Mouse (Mus musculus) hindbrain, embryonic 10.5 days (tissue): ENCODE measurements around the gene Elane. TPM values are rescaled to one million over a fixed set of nuclear protein-coding genes. Genes with fewer than 3 reads are reported as not detected.

Experiments used
- DNase-seq: peaks from one replicate; pipeline ENCODE4 v3.0.0-alpha.2; 2017; ENCODE audit warnings: low spot score
- H3K27ac ChIP-seq: fragments of 300-500 bp; sonication (generic); 2 replicates; pipeline ENCODE4 v1.5.1; 2016; ENCODE audit warnings: mild to moderate bottlenecking, moderate library complexity
- H3K27me3 ChIP-seq: fragments of 300-500 bp; sonication (generic); 2 replicates; pipeline ENCODE4 v1.6.1; 2016; ENCODE audit warnings: mild to moderate bottlenecking; ENCODE audit not compliant: poor library complexity, insufficient read depth, severe bottlenecking
- H3K36me3 ChIP-seq: fragments of 300-500 bp; sonication (generic); 2 replicates; pipeline ENCODE4 v1.6.1; 2016; ENCODE audit warnings: mild to moderate bottlenecking, moderate library complexity
- H3K4me1 ChIP-seq: fragments of 300-500 bp; sonication (generic); replicated peaks from 2 replicates; pipeline ENCODE4 v1.6.1; 2016; ENCODE audit warnings: mild to moderate bottlenecking
- H3K4me3 ChIP-seq: fragments of 300-500 bp; sonication (generic); 2 replicates; pipeline ENCODE4 v1.5.1; 2016; ENCODE audit warnings: mild to moderate bottlenecking, moderate library complexity
- H3K9me3 ChIP-seq: fragments of 300-500 bp; sonication (generic); 2 replicates; pipeline ENCODE4 v1.6.1; 2016; ENCODE audit warnings: mild to moderate bottlenecking, moderate library complexity
- WGBS: fragments of 180-500 bp; shearing (Covaris S2); methylation state at CpG from one replicate; pipeline ENCODE4 v1.1.7; 2016; 5-methylcytosine and 5-hydroxymethylcytosine counted together
- polyA plus RNA-seq: library from polyadenylated mRNA; unstranded; fragments of >200 nt; fragmentation: Nextera tagmentation; extraction: Ambion mirVana; gene quantifications from 2 replicates; pipeline ENCODE4 v1.2.1, GENCODE M21; 2016

Elane gene
- polyA plus RNA-seq, 1 experiment from 2014 or later: not detected

GRCm38 (mm10) chr10:79933145-79933679 lies 47.2 kb downstream of the Elane start:
- H3K36me3 ChIP-seq: peaks cover 75% of the 10 kb centered on the region
- peaks cover 85% of the 10 kb centered on the region for H3K27me3 ChIP-seq
- peak overlapping the region; percentile 81 for H3K27ac ChIP-seq
- no peak for DNase-seq
- no peaks in the 10 kb centered on the region for H3K9me3 ChIP-seq
- peaks cover 99% of the 10 kb centered on the region for H3K4me1 ChIP-seq
- 63% methylated on average over 9 of the region's 9 CpGs for WGBS
- H3K4me3 ChIP-seq: peak overlapping the region; percentile 29

GRCm38 (mm10) chr10:79933861-79934260 lies 47.8 kb downstream of the Elane start:
- DNase-seq: no peak
- Histone ChIP-seq H3K27ac (peak overlapping the region; percentile 81), H3K4me1 (peaks cover 99% of the 10 kb centered on the region), H3K36me3 (peaks cover 82% of the 10 kb centered on the region), H3K4me3 (peak overlapping the region; percentile 29; the same call in 1 of the 2 replicates), H3K9me3 (no peaks in the 10 kb centered on the region), H3K27me3 (peaks cover 92% of the 10 kb centered on the region)
- WGBS: 29% methylated on average over 6 of the region's 6 CpGs

- peaks cover 99% of the 10 kb centered on the region for H3K4me1 ChIP-seq
- no peak for DNase-seq
These were observed 48.2 kb downstream of the Elane start for GRCm38 (mm10) chr10:79934272-79934721.

GRCm38 (mm10) chr10:79934794-79935569 lies 48.9 kb downstream of the Elane start:
- peaks cover 98% of the 10 kb centered on the region for H3K4me1 ChIP-seq
- H3K27ac ChIP-seq: peak overlapping the region; percentile 81
- no peaks in the 10 kb centered on the region for H3K9me3 ChIP-seq
- DNase-seq: no peak
- 91% methylated on average over 16 of the region's 16 CpGs for WGBS
- no peak overlapping the region; the same call in 1 of the 2 replicates for H3K4me3 ChIP-seq
- H3K36me3 ChIP-seq: peaks cover 90% of the 10 kb centered on the region
- H3K27me3 ChIP-seq: peaks cover 98% of the 10 kb centered on the region

More at GRCm38 (mm10) chr10:79934272-79934721, 48.2 kb downstream of the Elane start:
- Histone ChIP-seq H3K27me3 (peaks cover 96% of the 10 kb centered on the region), H3K27ac (peak overlapping the region; percentile 81), H3K9me3 (no peaks in the 10 kb centered on the region), H3K36me3 (peaks cover 86% of the 10 kb centered on the region), H3K4me3 (peak overlapping the region; percentile 29; the same call in 1 of the 2 replicates)
- WGBS: 71% methylated on average over 13 of the region's 13 CpGs

GRCm38 (mm10) chr10:79936284-79936910 lies 50.4 kb downstream of the Elane start:
- 78% methylated on average over 10 of the region's 10 CpGs for WGBS
- no peak overlapping the region; the same call in 1 of the 2 replicates for H3K27ac ChIP-seq
- H3K4me3 ChIP-seq: no peak overlapping the region
- peaks cover 86% of the 10 kb centered on the region for H3K36me3 ChIP-seq
- no peaks in the 10 kb centered on the region for H3K9me3 ChIP-seq
- peaks cover 98% of the 10 kb centered on the region for H3K27me3 ChIP-seq
- H3K4me1 ChIP-seq: peaks cover 95% of the 10 kb centered on the region
- no peak for DNase-seq

DNA sequence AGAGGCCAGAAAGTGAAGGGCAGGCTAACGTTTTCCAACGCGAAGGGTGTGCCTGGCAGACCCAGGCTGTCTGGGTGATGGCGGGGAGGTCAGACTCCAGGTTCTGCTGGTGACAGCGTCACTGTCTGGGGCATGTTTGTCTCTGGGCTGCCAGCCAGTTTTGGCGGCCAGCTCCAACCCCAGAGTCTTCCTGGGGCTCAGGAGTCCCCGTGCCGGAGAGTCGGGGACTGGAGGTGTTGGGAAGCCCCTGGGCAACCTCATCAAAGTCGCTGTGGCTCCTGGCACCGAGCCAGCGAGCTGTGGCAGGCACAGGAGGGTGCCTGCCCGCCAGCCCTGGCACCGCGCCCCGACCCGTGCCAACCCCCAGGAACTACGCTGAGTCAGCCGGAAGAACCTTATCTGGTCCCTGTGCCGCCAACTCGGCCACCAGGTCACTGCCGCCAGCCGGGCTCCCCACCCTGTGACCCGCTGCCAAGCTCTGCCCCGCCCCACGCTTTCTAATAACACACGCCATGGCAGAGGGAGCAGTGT lies 50.9 kb downstream of the Elane start:
- WGBS: 86% methylated on average over 27 of the region's 27 CpGs
- DNase-seq: no peak
- Histone ChIP-seq H3K36me3 (peaks cover 86% of the 10 kb centered on the region), H3K9me3 (no peaks in the 10 kb centered on the region), H3K4me1 (peaks cover 89% of the 10 kb centered on the region), H3K27me3 (peaks cover 96% of the 10 kb centered on the region), H3K4me3 (peak overlapping the region; percentile 6; the same call in 1 of the 2 replicates), H3K27ac (no peak overlapping the region; the same call in 1 of the 2 replicates)

Other genes with a start within 250 kb of the Elane start
- gene Shc2, start 248.3 kb upstream of the Elane start, polyA plus RNA-seq: 20.5 and 22.6 TPM in 2 replicates
- gene Odf3l2, start 240.5 kb upstream of the Elane start, polyA plus RNA-seq: not detected in 2 replicates
- gene Madcam1, start 221.7 kb upstream of the Elane start, polyA plus RNA-seq: 1.4 and 1.5 TPM in 2 replicates
- 66.0 and 76.6 TPM in 2 replicates for gene Tpgs1, start 216.9 kb upstream of the Elane start, polyA plus RNA-seq
- 243 and 244 TPM in 2 replicates for gene Cdc34, start 204.1 kb upstream of the Elane start, polyA plus RNA-seq
- 0.75 and 1.2 TPM in 2 replicates for gene Gzmm, start 197.2 kb upstream of the Elane start, polyA plus RNA-seq
- 657 and 686 TPM in 2 replicates for gene Bsg, start 181.8 kb upstream of the Elane start, polyA plus RNA-seq
- gene Hcn2, start 169.6 kb upstream of the Elane start, polyA plus RNA-seq: 0.08 and 0.11 TPM in 2 replicates
- 47.3 and 51.6 TPM in 2 replicates for gene Polrmt, start 139.7 kb upstream of the Elane start, polyA plus RNA-seq
- 0.12 and 0.55 TPM in 2 replicates for gene Fgf22, start 131.2 kb upstream of the Elane start, polyA plus RNA-seq
- gene Rnf126, start 119.3 kb upstream of the Elane start, polyA plus RNA-seq: 124 and 136 TPM in 2 replicates
- gene Fstl3, start 109.0 kb upstream of the Elane start, polyA plus RNA-seq: 1.7 and 1.8 TPM in 2 replicates
- 0.10 TPM in 1 of 2 replicates, not detected in the other for gene Prss57, start 95.3 kb upstream of the Elane start, polyA plus RNA-seq
- 142 and 175 TPM in 2 replicates for gene Palm, start 92.7 kb upstream of the Elane start, polyA plus RNA-seq
- gene Misp, start 65.3 kb upstream of the Elane start, polyA plus RNA-seq: 1.0 and 2.4 TPM in 2 replicates
- 288 and 338 TPM in 2 replicates for gene Ptbp1, start 31.8 kb upstream of the Elane start, polyA plus RNA-seq
- 10.0 and 15.1 TPM in 2 replicates for gene Prtn3, start 11.8 kb upstream of the Elane start, polyA plus RNA-seq
- 122 and 205 TPM in 2 replicates for gene Plppr3, start 11.6 kb upstream of the Elane start, polyA plus RNA-seq
- gene Cfd, start 4.6 kb downstream of the Elane start, polyA plus RNA-seq: not detected in 2 replicates
- 68.3 and 77.3 TPM in 2 replicates for gene Med16, start 22.7 kb downstream of the Elane start, polyA plus RNA-seq
- gene Gm26602, start 24.6 kb downstream of the Elane start, polyA plus RNA-seq: 2.6 and 4.5 TPM in 2 replicates
- gene Kiss1r, start 30.7 kb downstream of the Elane start, polyA plus RNA-seq: 0.72 and 0.80 TPM in 2 replicates
- gene R3hdm4, start 35.0 kb downstream of the Elane start, polyA plus RNA-seq: 130 and 152 TPM in 2 replicates
- gene Arid3a, start 40.8 kb downstream of the Elane start, polyA plus RNA-seq: 11.1 and 15.0 TPM in 2 replicates
- gene Wdr18, start 73.9 kb downstream of the Elane start, polyA plus RNA-seq: 128 and 140 TPM in 2 replicates
- gene Grin3b, start 84.5 kb downstream of the Elane start, polyA plus RNA-seq: 0.35 TPM in 2 replicates
- 11.8 and 13.1 TPM in 2 replicates for gene Tmem259, start 98.1 kb downstream of the Elane start, polyA plus RNA-seq
- gene Cnn2, start 102.3 kb downstream of the Elane start, polyA plus RNA-seq: 201 and 223 TPM in 2 replicates
- 4.4 and 6.0 TPM in 2 replicates for gene Abca7, start 110.2 kb downstream of the Elane start, polyA plus RNA-seq
- 8.4 and 9.0 TPM in 2 replicates for gene Arhgap45, start 130.4 kb downstream of the Elane start, polyA plus RNA-seq
- 261 and 268 TPM in 2 replicates for gene Polr2e, start 153.5 kb downstream of the Elane start, polyA plus RNA-seq
- 681 and 705 TPM in 2 replicates for gene Gpx4, start 160.9 kb downstream of the Elane start, polyA plus RNA-seq
- 16.8 and 17.2 TPM in 2 replicates for gene Sbno2, start 219.3 kb downstream of the Elane start, polyA plus RNA-seq
- gene Stk11, start 229.6 kb downstream of the Elane start, polyA plus RNA-seq: 18.5 and 21.1 TPM in 2 replicates